Mouse (Mus musculus) layer of hippocampus, adult 2 months (tissue): ENCODE results near the gene Tor3a. TPM values are rescaled to one million over a fixed set of nuclear protein-coding genes. Genes with fewer than 3 reads are reported as not detected.
A peak's percentile ranks its signal among the peaks of the same experiment; 100 is the strongest.

ENCODE experiments used
- DNase-seq, 2 experiments: peaks; one replicate each; pipeline ENCODE4 v3.0.0; 2022; ENCODE audit warnings: low spot score in 2 of 2
- H3K27ac ChIP-seq: fragments of 200-600 bp; 2 replicates; pipeline ENCODE4 v1.8.1; 2022
- H3K4me3 ChIP-seq: fragments of 200-600 bp; 2 replicates; pipeline ENCODE4 v1.8.1; 2022; ENCODE audit warnings: mild to moderate bottlenecking
- CTCF ChIP-seq: fragments of 200-600 bp; conservative IDR thresholded peaks from 2 replicates; pipeline ENCODE4 v1.8.1; 2022; ENCODE audit warnings: antibody characterized with exemption, mild to moderate bottlenecking, moderate library complexity
- total RNA-seq, 2 experiments: library from RNA; stranded (reverse); gene quantifications; 2 replicates each; pipeline ENCODE4 v1.2.3; 2021

Tor3a gene
- total RNA-seq, 2 experiments from 2014 or later, result 7.1 to 8.2 TPM

GRCm38 (mm10) chr1:156615381-156616133, 58.6 kb downstream of the Tor3a start:
- no peak for TF ChIP-seq CTCF

GRCm38 (mm10) chr1:156614710-156615109, 59.4 kb downstream of the Tor3a start:
- Histone ChIP-seq H3K27ac (peak overlapping the region; percentile 86), H3K4me3 (no peak overlapping the region)
- no peak for DNase-seq
- peak; percentile 78 for TF ChIP-seq CTCF

More at GRCm38 (mm10) chr1:156615381-156616133, 58.6 kb downstream of the Tor3a start:
- H3K4me3 ChIP-seq, result no peak overlapping the region
- H3K27ac ChIP-seq, result peak overlapping the region; percentile 86
- DNase-seq, result no peak

- peak; percentile 41 to 49 for DNase-seq
- no peak for TF ChIP-seq CTCF
- no peak overlapping the region; the same call in 1 of the 2 replicates for H3K4me3 ChIP-seq
Observed at GRCm38 (mm10) chr1:156613855-156614530, 60.2 kb downstream of the Tor3a start.

GRCm38 (mm10) chr1:156610257-156610656, 63.9 kb downstream of the Tor3a start:
- H3K4me3 ChIP-seq, result no peak overlapping the region
- TF ChIP-seq CTCF, result no peak
- DNase-seq, result no peak
- no peak overlapping the region for H3K27ac ChIP-seq

More at GRCm38 (mm10) chr1:156613855-156614530, 60.2 kb downstream of the Tor3a start:
- peak overlapping the region; percentile 86 for H3K27ac ChIP-seq

- H3K4me3 ChIP-seq, result no peak overlapping the region
- no peak for DNase-seq
- H3K27ac ChIP-seq, result no peak overlapping the region
- no peak for TF ChIP-seq CTCF
Observed at GRCm38 (mm10) chr1:156608496-156608895, 65.7 kb downstream of the Tor3a start.

- no peak for DNase-seq
- TF ChIP-seq CTCF, result no peak
- peak overlapping the region; percentile 10; the same call in 1 of the 2 replicates for H3K27ac ChIP-seq
- no peak overlapping the region for H3K4me3 ChIP-seq
Observed at GRCm38 (mm10) chr1:156605940-156606339, 68.2 kb downstream of the Tor3a start.

GRCm38 (mm10) chr1:156605094-156605866, 68.9 kb downstream of the Tor3a start:
- Histone ChIP-seq H3K4me3 (no peak overlapping the region), H3K27ac (peak overlapping the region; percentile 10; the same call in 1 of the 2 replicates)
- no peak for TF ChIP-seq CTCF
- DNase-seq, result no peak

Other genes with a start within 250 kb of the Tor3a start
- 10 to 100 TPM; 49.3 to 55.9 TPM for gene Soat1, start 200.0 kb downstream of the Tor3a start, total RNA-seq
- 10 to 100 TPM; 40.4 to 44.5 TPM for gene Gm10031, start 150.3 kb downstream of the Tor3a start, total RNA-seq
- gene Abl2, start 115.6 kb downstream of the Tor3a start, total RNA-seq, result 10 to 100 TPM; 87.4 to 88.2 TPM
- 10 to 100 TPM; 75.4 to 78.3 TPM for gene Fam20b, start 44.7 kb upstream of the Tor3a start, total RNA-seq
- gene Angptl1, start 164.2 kb upstream of the Tor3a start, total RNA-seq, result under 1 TPM; 0.79 to 0.92 TPM